Mouse (Mus musculus) testis, adult 2 months (tissue): ENCODE results near the gene Epm2aip1.

Experiments
- CTCF ChIP-seq: fragments of 200-500 bp; IDR thresholded peaks from 2 replicates; pipeline ENCODE4 v1.5.1; 2012; ENCODE audit warnings: low read depth, mild to moderate bottlenecking, inconsistent platforms, low read length, moderate library complexity; ENCODE audit not compliant: control insufficient read depth, insufficient read depth, insufficient replicate concordance
- POLR2A ChIP-seq: fragments of 200-500 bp; IDR thresholded peaks from 2 replicates; pipeline ENCODE4 v1.6.1; 2012; ENCODE audit warnings: low read depth, mild to moderate bottlenecking, inconsistent platforms, low read length, moderate library complexity; ENCODE audit not compliant: control insufficient read depth

DNA sequence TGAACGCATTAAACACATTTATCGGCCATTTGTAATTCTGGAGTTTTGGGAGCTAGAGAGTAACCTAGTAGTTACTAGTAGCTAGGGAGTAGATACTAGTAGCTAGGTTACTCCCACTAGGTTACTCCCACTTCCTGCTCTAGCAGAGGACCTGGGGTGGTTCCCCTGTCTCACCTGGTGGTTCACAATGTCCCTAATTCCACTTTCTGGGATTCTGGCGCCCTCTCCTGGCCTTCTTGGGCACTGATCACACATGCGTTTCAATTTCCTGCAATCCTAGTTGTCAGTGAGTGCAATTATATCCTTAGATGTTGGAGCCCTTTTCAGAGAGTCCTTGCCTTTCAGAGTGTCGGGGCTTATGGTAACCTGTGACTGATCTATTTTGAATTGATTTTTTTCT lies 42.5 kb downstream of the Epm2aip1 start:
- TF ChIP-seq CTCF (peak; percentile 69; the same call in 1 of the 2 replicates), POLR2A (no peak)
